Mouse (Mus musculus) macrophage (primary cell): Measurements from ENCODE around the gene Wdr83. TPM values are rescaled to one million over a fixed set of nuclear protein-coding genes. Genes with fewer than 3 reads are reported as not detected.
"Not testable (repeated sequence)": the region's sequence is repeated elsewhere in the genome, so short reads cannot be mapped to it uniquely, and the experiment has no call there.

ENCODE experiments used
- H3K27ac ChIP-seq: fragments of 350-480 bp; formaldehyde crosslinking; 2 replicates; pipeline ENCODE4 v1.9.0; 2021
- H3K36me3 ChIP-seq: fragments of 350-480 bp; formaldehyde crosslinking; 2 replicates; pipeline ENCODE4 v1.9.0; 2021; ENCODE audit errors: inconsistent target
- H3K4me3 ChIP-seq: fragments of 350-480 bp; formaldehyde crosslinking; 2 replicates; pipeline ENCODE4 v1.9.0; 2021; ENCODE audit errors: inconsistent target
- H3K79me2 ChIP-seq: fragments of 350-480 bp; formaldehyde crosslinking; 2 replicates; pipeline ENCODE4 v1.9.0; 2021; ENCODE audit errors: inconsistent target
- WGBS: methylation state at CpG from one replicate; pipeline ENCODE4 v1.1.7; 2026; ENCODE audit warnings: inconsistent platforms; ENCODE audit not compliant: missing documents; 5-methylcytosine and 5-hydroxymethylcytosine counted together
- polyA plus RNA-seq: library from polyadenylated mRNA; stranded (reverse); fragments of 250-400 nt; gene quantifications from 3 replicates; pipeline ENCODE4 v1.2.4, GENCODE M21; 2018; ENCODE audit warnings: inconsistent platforms

Wdr83 gene
- polyA plus RNA-seq, 1 experiment from 2014 or later: 13.5 TPM

- H3K79me2 ChIP-seq: peaks cover 9% of the 10 kb centered on the region
- no peak overlapping the region for H3K4me3 ChIP-seq
- 98% methylated on average over 11 of the region's 11 CpGs for WGBS
- peaks cover 80% of the 10 kb centered on the region for H3K36me3 ChIP-seq
- H3K27ac ChIP-seq: no peak overlapping the region
Observed at GRCm38 (mm10) chr8:85090856-85091255, 9.8 kb upstream of the Wdr83 start.

- 90% methylated on average over 2 of the region's 2 CpGs for WGBS
- H3K36me3 ChIP-seq: peaks cover 68% of the 10 kb centered on the region
Observed at GRCm38 (mm10) chr8:85088771-85089170, 7.7 kb upstream of the Wdr83 start.

GRCm38 (mm10) chr8:85086238-85086637 lies 5.1 kb upstream of the Wdr83 start:
- WGBS: 76% methylated on average over 3 of the region's 3 CpGs
- peaks cover 36% of the 10 kb centered on the region for H3K79me2 ChIP-seq
- peaks cover 48% of the 10 kb centered on the region for H3K36me3 ChIP-seq

More at GRCm38 (mm10) chr8:85088771-85089170, 7.7 kb upstream of the Wdr83 start:
- H3K79me2 ChIP-seq: peaks cover 29% of the 10 kb centered on the region
- H3K27ac ChIP-seq: no peak overlapping the region
- H3K4me3 ChIP-seq: no peak overlapping the region

GRCm38 (mm10) chr8:85084633-85085032 lies 3.5 kb upstream of the Wdr83 start:
- Histone ChIP-seq H3K27ac (peak overlapping the region; percentile 71), H3K36me3 (peaks cover 43% of the 10 kb centered on the region), H3K79me2 (peaks cover 43% of the 10 kb centered on the region), H3K4me3 (peak overlapping the region; percentile 70)
- 1% methylated on average over 8 of the region's 8 CpGs for WGBS

More at GRCm38 (mm10) chr8:85086238-85086637, 5.1 kb upstream of the Wdr83 start:
- Histone ChIP-seq H3K27ac (no peak overlapping the region), H3K4me3 (no peak overlapping the region)

- WGBS: under 1% methylated on average over 30 of the region's 30 CpGs
- Histone ChIP-seq H3K27ac (peak within 1 kb of the TSS; percentile 71), H3K36me3 (peaks cover 30% of the 10 kb centered on the region), H3K79me2 (peaks cover 47% of the 10 kb centered on the region), H3K4me3 (peak within 1 kb of the TSS; percentile 70)
Observed at GRCm38 (mm10) chr8:85083108-85083813, 2.2 kb upstream of the Wdr83 start, which contains the start of gene Man2b1. Gene Man2b1, plus strand, starts transcription at chr8:85083270.

- Histone ChIP-seq H3K79me2 (peaks cover 47% of the 10 kb centered on the region), H3K27ac (peak overlapping the region; percentile 71), H3K36me3 (peaks cover 19% of the 10 kb centered on the region)
- not testable (repeated sequence) for H3K4me3 ChIP-seq
- 24% methylated on average over 3 of the region's 4 CpGs for WGBS
Observed at GRCm38 (mm10) chr8:85082169-85082568, 1.1 kb upstream of the Wdr83 start.

- H3K36me3 ChIP-seq: peaks cover 18% of the 10 kb centered on the region
- H3K79me2 ChIP-seq: peaks cover 35% of the 10 kb centered on the region
- peak within 1 kb of the TSS; percentile 90 for H3K4me3 ChIP-seq
- 1% methylated on average over 30 of the region's 30 CpGs for WGBS
- peak within 1 kb of the TSS; percentile 87 for H3K27ac ChIP-seq
Observed at GRCm38 (mm10) chr8:85080532-85081215, 432 bp downstream of the Wdr83 start, which contains the start of gene Wdr83os. Gene Wdr83os, plus strand, starts transcription at chr8:85080740.

GRCm38 (mm10) chr8:85080214-85080531 lies 933 bp downstream of the Wdr83 start:
- 1% methylated on average over 25 of the region's 25 CpGs for WGBS
- H3K27ac ChIP-seq: peak overlapping the region; percentile 87
- peaks cover 30% of the 10 kb centered on the region for H3K79me2 ChIP-seq
- H3K4me3 ChIP-seq: peak overlapping the region; percentile 90
- peaks cover 18% of the 10 kb centered on the region for H3K36me3 ChIP-seq

- Histone ChIP-seq H3K4me3 (no peak overlapping the region), H3K27ac (no peak overlapping the region), H3K79me2 (peaks cover 35% of the 10 kb centered on the region), H3K36me3 (peaks cover 32% of the 10 kb centered on the region)
- WGBS: 0% methylated on average over 2 of the region's 2 CpGs
Observed at GRCm38 (mm10) chr8:85076993-85077392, 4.1 kb downstream of the Wdr83 start.

- H3K36me3 ChIP-seq: peaks cover 32% of the 10 kb centered on the region
- H3K4me3 ChIP-seq: no peak overlapping the region
- WGBS: 91% methylated on average over 9 of the region's 9 CpGs
- no peak overlapping the region for H3K27ac ChIP-seq
- peaks cover 36% of the 10 kb centered on the region for H3K79me2 ChIP-seq
Observed at GRCm38 (mm10) chr8:85076001-85076400, 5.1 kb downstream of the Wdr83 start.

GRCm38 (mm10) chr8:85074617-85075016 lies 6.5 kb downstream of the Wdr83 start:
- Histone ChIP-seq H3K27ac (no peak overlapping the region), H3K4me3 (no peak overlapping the region), H3K79me2 (peaks cover 29% of the 10 kb centered on the region), H3K36me3 (peaks cover 32% of the 10 kb centered on the region)
- 95% methylated on average over 10 of the region's 10 CpGs for WGBS

GRCm38 (mm10) chr8:85074167-85074566 lies 6.9 kb downstream of the Wdr83 start:
- Histone ChIP-seq H3K27ac (no peak overlapping the region), H3K4me3 (no peak overlapping the region), H3K36me3 (peaks cover 32% of the 10 kb centered on the region), H3K79me2 (peaks cover 25% of the 10 kb centered on the region)
- 95% methylated on average over 7 of the region's 10 CpGs for WGBS

GRCm38 (mm10) chr8:85073041-85073612 lies 8.0 kb downstream of the Wdr83 start:
- Histone ChIP-seq H3K79me2 (peaks cover 25% of the 10 kb centered on the region), H3K27ac (no peak overlapping the region), H3K36me3 (peaks cover 32% of the 10 kb centered on the region), H3K4me3 (no peak overlapping the region)
- 96% methylated on average over 14 of the region's 15 CpGs for WGBS

- Histone ChIP-seq H3K36me3 (peaks cover 32% of the 10 kb centered on the region), H3K27ac (peak overlapping the region; percentile 64), H3K4me3 (peak overlapping the region; percentile 73), H3K79me2 (peaks cover 25% of the 10 kb centered on the region)
- WGBS: 47% methylated on average over 9 of the region's 9 CpGs
Observed at GRCm38 (mm10) chr8:85072364-85072929, 8.7 kb downstream of the Wdr83 start.
